Mouse (Mus musculus) adrenal gland, adult 8-10 months (tissue): Measurements from ENCODE around the gene Gm11492. TPM values are rescaled to one million over a fixed set of nuclear protein-coding genes. Genes with fewer than 3 reads are reported as not detected.
A peak's percentile ranks its signal among the peaks of the same experiment; 100 is the strongest.

Experiments
- DNase-seq: peaks from one replicate; pipeline ENCODE4 v3.0.0; 2022
- total RNA-seq, 4 experiments: library from RNA; stranded (reverse); gene quantifications; 2 replicates each; pipeline ENCODE4 v1.2.4; 2022

Gm11492 gene
- total RNA-seq, 4 experiments from 2014 or later = not detected

DNA sequence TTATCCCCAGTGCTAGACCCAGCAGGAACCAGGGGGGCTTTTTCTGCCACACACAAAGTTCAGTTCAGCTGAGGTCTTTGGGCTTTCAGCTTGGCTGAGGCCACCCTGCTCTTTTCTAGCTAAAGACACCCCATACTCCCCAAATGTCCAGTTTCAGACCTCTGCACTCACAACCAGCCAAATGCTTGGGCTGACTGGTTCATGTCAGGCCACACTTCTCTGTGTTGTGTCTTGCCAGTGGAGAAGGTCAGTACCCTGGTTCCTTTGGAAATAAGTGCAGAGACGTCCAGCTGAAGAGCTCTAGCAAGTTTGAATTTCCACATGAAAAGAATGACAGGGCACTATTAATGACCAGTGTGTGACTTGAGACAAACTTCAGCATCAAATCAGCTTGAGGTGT lies 13.3 kb downstream of the Gm11492 start:
- DNase-seq = no peak

DNA sequence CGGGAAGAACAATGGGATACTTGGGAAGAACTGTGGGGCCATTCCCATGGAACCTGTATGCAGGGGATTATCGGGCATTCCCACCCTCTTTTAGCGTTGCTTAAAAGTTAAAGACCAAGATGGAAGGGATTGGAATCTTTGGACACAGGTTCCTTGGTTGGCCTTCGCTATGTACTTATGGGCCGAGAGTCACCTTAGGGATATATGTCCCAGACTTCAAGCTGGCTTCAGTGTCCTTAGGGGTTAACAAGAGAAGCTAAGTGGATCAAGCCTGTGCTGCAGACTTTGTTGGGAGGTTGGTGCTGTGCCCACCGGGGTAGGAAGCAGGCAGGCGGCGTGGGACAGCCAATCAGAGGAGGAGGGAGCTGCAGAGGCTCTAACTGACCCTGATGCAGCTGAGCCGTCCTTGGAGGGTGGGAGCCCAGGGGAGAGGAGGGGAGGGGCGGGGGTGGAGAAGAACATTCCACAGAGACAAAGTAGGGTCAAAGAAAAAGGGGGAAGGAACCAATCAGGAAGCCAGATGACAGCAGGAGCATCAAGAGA lies 14.2 kb downstream of the Gm11492 start:
- DNase-seq = no peak

DNA sequence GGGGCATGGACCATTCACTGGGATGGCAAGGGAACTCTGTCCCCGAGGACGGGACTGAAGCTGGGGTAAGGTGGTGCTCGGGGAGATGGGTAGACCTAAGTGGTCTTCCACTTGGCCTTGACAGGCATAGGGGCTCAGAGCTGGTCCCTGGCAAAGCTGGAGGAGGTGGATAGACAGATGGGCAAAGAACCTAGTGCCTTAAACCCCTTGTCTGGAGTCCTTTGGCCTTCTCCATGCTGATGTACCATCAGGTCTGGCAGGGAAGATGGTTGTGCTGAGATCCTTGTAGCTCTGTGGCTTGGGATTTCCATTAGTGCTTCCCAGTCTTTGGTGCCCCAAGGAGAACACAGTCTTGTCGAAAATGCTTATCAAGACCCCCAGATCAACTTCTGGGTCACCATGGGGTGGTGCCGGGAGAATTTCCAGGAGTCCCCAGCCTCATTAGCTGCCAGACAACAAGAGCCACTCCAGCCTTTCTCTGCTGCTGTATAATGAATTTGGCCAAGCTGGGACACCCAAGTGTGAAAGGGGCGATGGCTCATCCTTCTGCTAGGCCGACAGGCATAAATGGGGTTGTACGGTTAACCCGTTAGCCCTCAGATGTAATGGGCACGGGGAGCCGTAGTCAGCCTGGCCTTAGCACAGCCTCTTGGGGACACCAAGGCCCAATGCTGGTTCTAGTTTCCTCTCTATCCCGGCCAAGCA lies 14.9 kb downstream of the Gm11492 start:
- no peak for DNase-seq

DNA sequence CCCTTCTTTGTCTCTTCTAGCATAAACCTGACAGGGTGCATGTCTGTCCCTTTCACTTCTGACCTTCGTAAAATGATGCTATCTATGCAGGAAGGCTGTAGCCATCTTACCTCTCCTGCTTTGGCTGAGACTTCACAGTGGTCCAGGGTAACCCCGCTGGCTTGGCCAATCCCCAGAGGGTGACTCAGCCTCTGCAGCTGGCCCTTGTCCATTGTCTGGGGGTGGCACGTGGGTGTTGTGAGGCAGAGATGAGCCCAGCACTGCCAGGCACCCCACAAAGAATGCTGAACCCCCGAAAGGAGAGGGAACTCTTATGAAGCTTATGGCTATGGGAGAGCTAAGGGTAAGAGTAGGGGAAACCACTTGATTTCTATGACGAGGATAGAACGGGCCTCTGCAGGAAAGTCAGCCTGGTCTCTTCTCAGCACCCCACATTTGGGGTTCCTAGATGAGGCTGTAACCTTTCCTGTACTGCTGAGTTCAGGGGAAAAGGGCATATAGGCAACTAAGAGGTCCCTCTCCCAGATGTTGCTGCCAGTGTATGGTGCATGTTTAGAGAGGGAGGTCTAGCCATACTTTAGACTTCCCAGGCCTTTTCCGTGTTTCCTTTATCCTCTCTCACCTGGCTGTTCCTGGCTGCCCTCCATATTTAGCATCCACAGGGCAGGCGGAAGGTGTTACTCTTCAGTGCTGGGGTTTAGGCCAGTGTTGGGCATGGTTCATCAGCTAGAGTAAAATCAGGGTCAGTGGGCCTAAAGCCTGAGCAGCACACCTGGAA lies 15.7 kb downstream of the Gm11492 start:
- DNase-seq = no peak

DNA sequence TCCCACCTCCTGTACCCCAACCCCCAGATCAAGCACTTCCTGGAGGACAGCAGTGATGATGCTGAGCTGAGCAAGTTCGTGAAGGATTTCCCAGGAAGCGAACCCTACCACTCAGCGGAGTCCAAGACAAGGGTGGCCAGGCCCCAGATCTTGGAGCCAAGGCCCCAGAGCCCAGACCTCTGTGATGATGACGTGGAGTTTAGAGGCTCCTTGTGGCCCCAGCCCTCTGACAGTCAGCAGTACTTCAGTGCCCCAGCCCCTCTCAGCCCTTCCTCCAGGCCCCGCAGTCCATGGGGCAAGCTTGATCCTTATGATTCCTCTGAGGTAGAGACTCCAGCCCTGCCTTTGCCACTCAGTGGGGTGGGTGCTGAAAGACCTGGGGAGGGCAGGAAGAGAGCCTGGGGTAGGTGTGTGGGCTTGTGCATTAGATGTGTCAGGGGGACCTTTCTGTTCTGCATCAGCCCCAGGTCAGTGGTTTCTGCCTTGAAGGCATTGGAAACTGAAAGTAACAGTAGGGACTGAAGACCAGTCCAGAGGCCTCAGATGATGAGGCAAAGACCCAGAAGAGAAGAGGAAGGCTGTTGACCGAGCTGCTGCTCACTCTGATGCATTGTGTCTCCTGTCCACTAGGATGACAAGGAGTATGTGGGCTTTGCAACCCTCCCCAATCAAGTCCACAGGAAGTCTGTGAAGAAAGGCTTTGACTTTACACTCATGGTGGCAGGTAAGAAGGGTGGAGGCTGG lies 17.0 kb downstream of the Gm11492 start:
- no peak for DNase-seq

DNA sequence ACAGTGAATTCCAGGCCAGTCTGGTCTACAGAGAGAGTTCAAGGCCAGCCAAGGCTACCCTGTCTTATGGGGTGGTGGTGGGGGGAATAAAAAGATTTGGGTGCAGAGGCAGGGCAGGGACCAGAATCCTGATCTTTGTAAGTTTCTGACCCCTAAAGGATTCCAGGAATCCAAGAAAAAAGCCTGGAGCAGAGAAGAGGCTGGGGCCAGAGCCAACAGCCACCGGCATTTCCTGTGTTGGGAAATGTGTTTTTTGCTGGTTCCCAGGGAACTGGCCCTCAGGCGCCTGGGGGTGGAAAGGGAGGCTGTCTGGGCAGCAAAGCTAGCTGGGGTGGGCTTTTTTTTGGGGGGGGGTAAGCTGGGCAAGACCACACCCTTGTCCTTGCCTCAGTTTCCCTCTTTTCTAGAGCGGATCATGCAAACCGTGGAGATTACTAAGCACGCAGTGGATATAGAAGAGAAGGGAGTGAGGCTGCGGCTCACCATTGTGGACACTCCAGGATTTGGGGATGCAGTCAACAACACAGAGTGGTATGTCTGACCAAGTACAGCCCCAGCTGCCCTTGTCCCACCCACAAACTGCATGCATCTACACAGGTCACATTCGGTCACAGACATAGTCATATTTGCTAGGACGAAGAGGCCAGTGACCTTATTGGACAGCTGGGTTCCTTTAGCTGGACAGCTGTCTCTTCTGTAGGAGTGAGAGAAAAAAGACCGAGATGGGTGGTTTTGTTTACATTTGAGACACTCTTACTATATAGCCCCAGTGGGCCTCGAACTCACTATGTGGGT lies 18.5 kb downstream of the Gm11492 start:
- no peak for DNase-seq

DNA sequence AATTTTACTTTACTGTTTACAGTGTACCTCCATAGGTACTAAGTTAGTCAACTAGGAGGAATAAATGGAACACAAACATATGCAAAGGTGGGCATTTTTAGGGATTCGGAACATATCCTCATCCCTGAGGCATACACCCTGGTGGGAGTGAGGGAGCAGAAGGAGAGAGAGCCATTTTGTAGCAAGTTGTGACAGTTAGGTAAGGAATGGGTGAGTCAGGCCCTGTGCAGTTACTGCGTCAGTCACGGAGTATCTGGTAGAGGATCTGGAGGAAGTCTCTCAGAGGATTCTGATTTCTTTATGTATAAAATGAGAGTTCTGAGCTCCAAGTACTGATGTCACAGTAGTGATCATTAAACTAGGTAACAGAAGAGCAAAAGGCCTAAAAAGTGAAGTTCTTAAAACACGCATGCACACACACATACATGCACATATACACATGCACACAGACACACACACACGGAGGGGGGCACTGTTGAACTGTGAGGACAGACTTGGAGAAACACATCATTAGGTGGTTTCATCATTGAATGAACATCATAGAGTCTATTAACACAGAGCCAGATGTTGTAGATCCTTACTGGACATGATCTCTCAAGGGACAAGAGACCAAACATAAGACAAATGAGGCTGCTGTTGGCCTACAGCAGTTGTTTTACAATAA lies 20.9 kb downstream of the Gm11492 start:
- no peak for DNase-seq

DNA sequence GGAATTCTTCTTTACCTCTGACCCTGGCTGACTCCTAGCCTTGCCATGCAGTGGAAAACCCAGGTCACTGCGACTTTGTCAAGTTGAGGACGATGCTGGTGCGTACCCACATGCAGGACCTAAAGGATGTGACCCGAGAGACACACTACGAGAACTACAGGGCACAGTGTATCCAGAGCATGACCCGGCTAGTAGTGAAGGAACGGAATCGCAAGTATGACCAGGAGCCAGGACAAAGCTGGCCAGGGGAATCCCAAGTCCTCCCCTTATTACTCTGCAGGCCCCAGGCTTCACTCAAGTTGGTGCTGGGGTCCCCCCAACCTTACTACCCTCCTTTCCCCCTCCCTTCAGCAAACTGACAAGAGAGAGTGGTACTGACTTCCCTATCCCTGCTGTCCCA lies 23.2 kb downstream of the Gm11492 start:
- no peak for DNase-seq

DNA sequence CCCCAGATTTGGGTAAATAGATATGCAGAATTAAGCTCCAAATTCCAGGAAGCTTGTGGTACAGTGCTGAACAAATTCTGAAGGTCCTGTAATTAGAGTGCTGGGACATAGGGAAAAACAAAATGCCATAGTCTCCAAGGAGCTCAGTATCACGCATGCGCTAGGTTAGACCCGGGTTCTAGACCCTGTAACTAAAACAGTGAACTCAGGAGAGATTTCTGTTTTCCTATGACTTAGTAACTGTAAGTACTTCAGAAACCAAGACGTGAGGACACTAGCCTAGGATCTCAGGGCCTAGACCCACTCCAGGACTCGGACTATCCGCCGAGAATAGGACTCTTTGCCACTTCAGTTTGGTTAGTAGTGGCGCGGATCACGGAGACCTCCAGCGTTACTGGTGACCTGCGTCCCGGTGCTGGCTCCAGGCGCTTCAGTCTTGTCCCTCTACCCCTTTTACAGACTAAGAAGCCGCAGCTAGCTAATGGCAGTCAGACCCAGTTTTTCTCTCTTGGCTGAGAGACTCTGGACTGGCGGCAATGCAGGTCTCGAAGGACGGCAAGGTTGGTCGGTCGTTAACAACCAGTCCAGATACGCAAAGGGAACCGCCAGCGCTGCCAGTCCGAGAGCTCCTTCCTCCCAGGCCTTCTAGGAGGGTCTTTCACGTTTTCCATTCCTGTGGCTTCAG lies 24.5 kb downstream of the Gm11492 start:
- no peak for DNase-seq

DNA sequence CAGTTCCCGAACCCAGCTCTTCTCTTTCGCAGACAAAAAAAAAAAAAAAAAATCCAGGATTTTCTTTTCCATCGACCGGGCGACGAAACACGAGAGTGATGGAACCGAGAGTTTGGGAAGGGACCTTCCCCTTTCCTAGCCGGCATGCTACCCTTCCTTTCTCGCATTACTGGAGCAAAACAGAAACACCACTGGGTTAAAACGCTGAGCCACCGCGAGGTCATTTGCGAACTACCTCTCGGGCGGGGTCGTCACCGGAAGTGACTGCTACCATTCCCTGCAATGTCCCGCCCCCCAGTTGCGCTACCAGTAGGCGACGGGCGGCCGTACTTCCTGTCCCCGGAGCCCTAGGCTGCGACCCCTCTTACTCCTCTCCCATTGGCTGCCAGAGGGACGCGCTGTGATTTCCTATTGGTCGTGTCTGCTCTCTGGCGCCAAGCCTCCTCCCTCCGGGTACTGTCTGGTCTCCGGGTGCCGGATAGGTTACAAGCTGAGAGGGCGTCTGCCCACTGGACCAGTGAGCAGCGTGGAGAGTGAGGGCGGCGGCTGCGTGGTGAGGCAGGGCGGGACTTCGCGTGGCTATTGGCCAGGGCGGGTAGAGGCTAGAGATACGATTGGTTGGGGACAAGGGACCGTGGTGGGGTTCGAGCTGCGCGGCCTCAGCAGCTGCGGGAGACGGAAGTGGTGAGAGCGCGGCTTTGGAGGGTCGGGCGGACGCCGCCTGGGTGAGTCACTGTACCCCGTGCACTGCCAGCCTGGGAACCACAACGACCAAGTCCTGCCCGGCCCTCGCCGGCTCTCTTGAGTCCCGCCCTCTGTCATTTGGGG lies 25.3 kb downstream of the Gm11492 start, which contains the start of gene Mtmr4:
Mtmr4 (plus strand) TSS at position 637 of the 828 bp plus-strand sequence.
- DNase-seq = peak; percentile 100

DNA sequence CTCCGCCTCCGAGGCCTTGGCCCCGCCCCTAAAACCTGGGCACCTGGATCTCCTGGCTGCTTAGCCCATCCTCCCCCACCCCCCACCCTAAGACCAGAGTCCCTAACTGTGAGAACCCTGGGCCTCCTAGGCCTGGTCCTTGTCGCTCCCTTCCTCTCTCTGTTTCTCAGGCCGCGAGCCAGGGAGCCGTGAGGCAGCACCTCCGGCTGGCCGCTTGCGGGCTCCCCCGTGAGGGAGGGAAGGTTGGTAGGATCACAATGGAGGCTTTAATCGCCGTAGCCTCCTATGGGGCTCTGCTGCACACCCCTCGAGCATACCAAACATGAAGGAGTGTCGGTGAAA lies 25.9 kb downstream of the Gm11492 start:
- DNase-seq = no peak

DNA sequence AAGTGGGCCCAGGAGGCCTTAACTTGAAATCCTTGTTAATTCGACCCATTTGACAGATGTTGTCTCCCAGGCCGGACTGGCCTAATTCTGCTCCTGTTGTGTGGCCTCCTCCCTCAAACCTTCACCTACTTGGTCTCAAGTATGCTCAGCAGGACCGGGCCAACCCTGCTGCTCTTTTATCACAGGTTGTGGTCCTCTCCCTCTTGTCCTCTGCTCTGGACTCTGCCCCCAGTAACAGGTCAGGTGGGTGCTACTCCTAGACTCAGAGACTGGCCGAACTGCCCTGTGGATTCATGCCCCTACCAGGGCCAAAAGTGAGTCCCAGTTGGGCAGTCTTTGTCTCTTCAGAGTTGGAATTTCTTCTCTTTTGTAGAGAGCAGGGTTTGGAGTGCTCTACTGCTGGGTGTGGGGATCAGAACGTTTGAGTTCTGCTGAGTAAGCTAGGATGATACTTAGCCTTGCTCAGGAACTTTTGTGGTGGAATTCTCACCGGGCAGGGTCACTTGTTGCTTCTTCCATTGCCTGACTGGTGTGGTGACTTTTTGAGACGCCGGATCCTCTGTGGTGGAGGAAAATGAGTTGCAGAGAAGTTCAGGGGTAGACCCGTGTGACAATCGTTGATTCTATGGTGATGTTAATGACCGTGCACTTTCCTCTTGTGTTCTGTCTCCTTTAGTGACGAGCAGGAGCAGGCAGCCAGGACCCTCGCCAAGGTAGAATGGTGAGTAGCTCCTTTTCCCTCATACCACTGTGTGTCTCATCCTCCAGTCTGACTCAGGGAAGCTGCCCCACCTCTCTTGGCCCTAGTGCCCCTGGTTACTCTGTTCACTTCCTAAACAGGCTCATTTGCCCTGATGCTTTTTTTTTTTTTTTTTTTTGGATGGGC lies 26.5 kb downstream of the Gm11492 start:
- DNase-seq = no peak

DNA sequence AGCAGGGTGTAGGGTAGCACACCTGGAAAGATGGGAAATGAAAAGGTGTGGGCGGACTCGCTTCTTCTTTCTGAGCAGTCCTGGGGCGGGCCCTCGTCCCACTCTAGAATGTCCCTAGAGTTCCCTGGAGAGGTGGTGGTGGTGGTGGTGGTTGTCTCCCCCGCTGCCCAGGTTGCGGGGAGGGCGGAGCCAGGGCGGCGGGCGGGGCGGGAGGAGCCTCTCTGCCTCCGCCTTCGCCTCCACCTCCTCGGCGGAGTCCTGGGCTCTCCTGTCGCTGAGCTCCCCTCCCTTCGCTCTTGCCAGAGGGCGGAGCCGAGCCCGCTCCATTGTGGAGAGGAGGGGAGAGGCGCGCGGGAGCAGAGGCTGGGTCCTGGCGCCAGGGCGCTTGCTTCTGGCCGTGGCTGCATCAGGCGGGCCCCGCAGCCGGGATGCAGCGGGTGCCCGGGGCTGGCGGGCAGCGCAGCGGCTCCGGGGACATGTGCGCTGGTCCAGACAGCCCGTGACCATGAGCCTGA lies 28.9 kb downstream of the Gm11492 start:
- DNase-seq = peak; percentile 87

DNA sequence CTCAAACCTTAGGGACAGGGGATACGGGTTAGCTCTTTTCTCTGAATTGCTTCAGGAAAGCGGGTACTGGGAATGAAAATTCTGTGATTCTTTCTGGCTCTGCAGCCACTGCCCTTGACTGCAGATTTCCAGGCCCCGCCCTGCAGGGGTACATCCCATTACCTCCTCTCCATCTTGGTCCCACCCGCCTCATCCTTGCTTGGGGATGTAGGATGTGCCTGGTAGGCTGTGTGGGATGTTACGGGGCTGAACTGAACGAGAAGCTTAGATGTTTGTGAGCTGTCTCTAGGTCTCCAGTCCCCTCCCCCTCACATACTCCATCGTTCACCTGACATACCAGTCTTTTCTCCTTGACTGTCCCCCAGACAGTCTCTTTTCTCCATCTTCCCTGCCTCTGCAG lies 29.5 kb downstream of the Gm11492 start:
- no peak for DNase-seq

DNA sequence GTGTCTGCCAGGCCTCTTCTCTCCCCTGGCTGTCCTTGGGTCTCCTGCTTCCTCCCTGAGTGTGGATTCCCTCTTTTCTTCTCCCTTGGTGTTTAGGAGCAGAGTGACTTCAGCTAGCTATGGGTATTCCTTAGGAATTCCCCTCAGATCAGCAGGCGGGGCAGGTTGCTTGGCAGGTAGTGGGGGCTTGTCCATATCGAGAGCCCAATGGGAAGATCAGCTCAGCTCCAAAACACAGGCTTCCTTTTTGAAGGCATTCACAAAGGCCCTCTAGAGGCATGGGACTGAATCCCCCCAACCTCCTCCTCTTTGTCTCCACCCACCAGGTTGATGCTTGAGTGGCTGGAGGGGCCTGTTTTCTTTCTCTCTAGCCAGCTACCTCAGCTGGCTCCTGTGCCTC lies 30.0 kb downstream of the Gm11492 start:
- DNase-seq = no peak

DNA sequence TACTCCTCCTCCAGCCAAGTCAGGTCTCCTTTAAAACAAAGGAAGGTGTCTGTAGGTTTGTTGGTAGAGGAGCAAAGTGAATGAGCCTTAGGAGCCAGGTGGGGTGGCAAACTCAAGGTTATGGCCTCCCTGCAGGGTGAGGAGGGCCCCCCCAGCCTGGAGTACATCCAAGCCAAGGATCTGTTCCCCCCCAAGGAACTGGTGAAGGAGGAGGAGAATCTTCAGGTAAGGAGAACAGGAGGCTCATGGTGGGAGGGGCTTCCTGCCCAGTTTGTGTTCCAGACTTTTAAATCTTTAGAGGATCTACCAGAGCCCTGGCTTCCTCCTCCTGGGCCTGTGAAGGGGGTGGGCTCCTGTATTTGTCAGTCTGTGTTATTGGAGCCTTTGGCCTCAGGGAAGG lies 30.6 kb downstream of the Gm11492 start:
- DNase-seq = no peak

DNA sequence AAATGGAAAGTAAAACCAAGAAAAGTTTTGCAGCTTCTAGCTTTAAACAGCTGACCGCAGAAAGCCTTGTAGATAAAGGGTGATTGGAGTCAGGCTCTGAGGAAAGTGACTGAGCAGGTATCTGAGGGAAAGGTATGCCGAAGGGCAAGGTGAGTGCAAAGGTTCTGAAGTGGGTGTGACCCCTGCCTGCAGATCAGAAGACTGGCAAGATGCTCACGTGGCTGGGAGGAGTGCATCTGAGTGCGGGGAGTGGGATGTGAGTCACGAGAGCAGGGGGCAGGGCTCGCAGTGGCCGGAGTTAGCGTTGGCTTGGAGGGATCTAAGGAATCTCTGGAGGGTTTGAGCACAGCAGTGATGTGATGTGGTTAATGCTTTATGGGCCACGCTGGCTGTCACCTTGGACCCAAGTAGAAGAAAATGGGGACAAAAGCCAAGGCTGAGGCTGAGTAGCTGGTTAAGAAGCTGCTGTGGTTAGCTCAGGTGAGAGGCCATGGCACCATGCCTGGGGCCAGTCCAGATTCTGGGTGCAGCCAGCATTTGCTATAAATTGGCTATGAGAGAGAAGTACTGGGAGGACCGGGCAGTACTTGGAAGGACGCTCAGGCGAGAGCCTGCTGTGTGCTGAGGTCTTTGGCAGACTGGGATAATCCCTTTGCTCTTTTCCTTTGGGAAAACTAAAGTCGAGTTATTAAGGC lies 33.1 kb downstream of the Gm11492 start:
- DNase-seq = no peak

DNA sequence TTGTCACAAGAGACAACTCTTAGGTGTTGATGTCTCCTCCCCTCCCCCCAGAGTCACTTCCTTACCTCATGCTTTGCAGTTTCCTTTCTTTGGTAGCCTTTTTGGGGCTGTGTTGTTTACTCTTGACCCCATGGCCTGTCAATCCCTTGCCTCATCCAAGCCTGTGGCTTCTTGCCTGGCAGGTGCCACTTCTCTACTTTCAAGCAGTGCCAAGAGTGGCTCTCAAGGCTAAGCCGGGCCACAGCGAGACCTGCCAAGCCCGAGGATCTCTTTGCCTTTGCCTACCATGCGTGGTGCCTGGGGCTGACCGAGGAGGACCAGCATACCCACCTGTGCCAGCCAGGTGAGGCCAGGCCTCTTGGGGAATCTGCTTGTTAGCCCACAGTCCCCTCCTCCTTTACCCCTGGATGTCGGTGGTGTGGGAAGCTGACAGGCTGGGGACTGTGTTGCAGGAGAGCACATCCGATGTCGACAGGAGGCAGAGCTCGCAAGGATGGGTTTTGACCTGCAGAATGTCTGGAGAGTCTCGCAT lies 33.9 kb downstream of the Gm11492 start:
- DNase-seq = no peak
